Comparison of ENCODE assay signal across 10 mouse cellular contexts in the genomic region with DNA sequence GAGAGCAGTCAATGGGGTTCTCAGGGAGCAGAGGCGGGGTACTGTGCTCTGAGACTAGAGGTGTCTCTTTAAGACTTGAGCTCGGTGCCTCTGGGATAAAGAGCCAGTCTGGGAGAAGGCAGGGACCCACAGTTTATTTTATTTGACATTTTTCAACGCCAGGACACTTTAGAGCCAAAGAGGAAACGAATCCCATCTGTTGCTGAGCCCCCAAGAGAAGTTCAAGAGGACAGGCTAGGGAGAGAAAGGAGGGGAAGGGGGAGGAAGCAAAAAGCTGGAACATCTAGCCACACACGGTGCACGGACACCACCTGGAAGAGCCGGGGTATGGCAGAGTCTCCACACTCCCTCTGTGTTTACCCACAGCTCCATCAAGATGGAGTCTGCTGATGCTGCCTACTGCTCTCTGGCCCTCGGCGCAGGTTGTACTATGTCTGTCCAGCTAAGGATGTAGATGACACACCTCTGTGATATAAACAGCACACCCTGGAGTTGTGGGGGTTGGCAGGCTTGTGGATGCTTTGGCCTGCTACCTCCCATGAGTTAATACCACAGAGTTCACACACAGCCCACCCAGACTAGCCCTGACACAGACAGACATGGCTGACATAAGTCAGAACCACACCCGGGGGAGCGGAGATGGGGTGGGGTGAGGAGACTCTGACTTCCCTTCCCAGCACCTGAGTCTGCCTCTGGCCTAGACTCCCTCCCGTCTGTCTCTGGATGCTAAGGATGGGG.
A peak's percentile ranks its signal among the peaks of the same experiment; 100 is the strongest.
DNase-seq lines count a peak whose midpoint lies in the region; ATAC-seq and TF ChIP-seq lines count a peak whose summit lies in the region.
"Had no signal": no experiment of that assay in that cellular context is flagged by ENCODE, and none has a peak within 500 bp of the region (broad histone marks: within the 10 kb centered on the region; RNA-seq: fewer than 3 reads in every experiment).

No protein-coding gene starts in this region.

- peaks cover 4% of the 10 kb centered on the region for H3K9me3 ChIP-seq in forebrain, embryonic 10.5 days
- H3K9me3 ChIP-seq in forebrain, embryonic 11.5 days (ENCODE audit: control insufficient read depth, low read length) = no peaks in the 10 kb centered on the region
- H3K9me3 ChIP-seq in kidney, postnatal 0 days (replicated peaks; ENCODE audit: low read length) = no peaks in the 10 kb centered on the region
- 0 out of 2 replicates have a peak, but pooled peaks cover 4% of the 10 kb centered on the region for H3K9me3 ChIP-seq in embryonic facial prominence, embryonic 10.5 days
- no peaks in the 10 kb centered on the region for H3K9me3 ChIP-seq in heart, postnatal 0 days (replicated peaks; ENCODE audit: control insufficient read depth, low read length)
- H3K9me3 ChIP-seq: midbrain, embryonic 13.5 days had no signal

- WGBS in forebrain, embryonic 10.5 days = 79% methylated on average over 12 of the region's 12 CpGs
- WGBS in forebrain, embryonic 11.5 days = 80% methylated on average over 12 of the region's 12 CpGs
- 42% methylated on average over 12 of the region's 12 CpGs for WGBS in kidney, postnatal 0 days
- 60% methylated on average over 12 of the region's 12 CpGs for WGBS in embryonic facial prominence, embryonic 10.5 days
- 23% methylated on average over 12 of the region's 12 CpGs for WGBS in heart, postnatal 0 days

- H3K9ac ChIP-seq in forebrain, embryonic 11.5 days (ENCODE audit: low read length) = no peak overlapping the region
- H3K9ac ChIP-seq in kidney, postnatal 0 days (ENCODE audit: low read depth, low read length) = no peak overlapping the region
- no peak overlapping the region; the same call in 1 of the 2 replicates for H3K9ac ChIP-seq in heart, postnatal 0 days (replicated peaks; ENCODE audit: low read depth, low read length)
- H3K9ac ChIP-seq: midbrain, embryonic 13.5 days had no signal

- peak overlapping the region; percentile 20 for H3K27ac ChIP-seq in forebrain, embryonic 10.5 days
- H3K27ac ChIP-seq in forebrain, embryonic 11.5 days (ENCODE audit: low read depth, low read length) = no peak overlapping the region
- H3K27ac ChIP-seq in kidney, postnatal 0 days = peak overlapping the region; percentile 54
- peak overlapping the region; percentile 37 for H3K27ac ChIP-seq in embryonic facial prominence, embryonic 10.5 days (replicated peaks)
- peak overlapping the region; percentile 93 for H3K27ac ChIP-seq in heart, postnatal 0 days (ENCODE audit: low read depth)
- H3K27ac ChIP-seq: midbrain, embryonic 13.5 days had no signal

- H3K27me3 ChIP-seq in forebrain, embryonic 10.5 days (ENCODE audit: poor library complexity, severe bottlenecking) = no peaks in the 10 kb centered on the region
- H3K27me3 ChIP-seq in forebrain, embryonic 11.5 days (ENCODE audit: control insufficient read depth, insufficient read depth, low read length) = no peaks in the 10 kb centered on the region
- no peaks in the 10 kb centered on the region for H3K27me3 ChIP-seq in kidney, postnatal 0 days (ENCODE audit: insufficient read depth, low read length)
- H3K27me3 ChIP-seq in embryonic facial prominence, embryonic 10.5 days (replicated peaks; ENCODE audit: low read depth, poor library complexity, severe bottlenecking) = no peaks in the 10 kb centered on the region
- H3K27me3 ChIP-seq in heart, postnatal 0 days (ENCODE audit: control insufficient read depth, insufficient read depth, low read length) = no peaks in the 10 kb centered on the region
- H3K27me3 ChIP-seq: midbrain, embryonic 13.5 days had no signal

- no peak overlapping the region for H3K4me3 ChIP-seq in forebrain, embryonic 10.5 days
- no peak overlapping the region for H3K4me3 ChIP-seq in forebrain, embryonic 11.5 days (ENCODE audit: low read depth, low read length)
- H3K4me3 ChIP-seq in kidney, postnatal 0 days (replicated peaks; ENCODE audit: low read depth, low read length) = no peak overlapping the region
- H3K4me3 ChIP-seq in embryonic facial prominence, embryonic 10.5 days = 0 out of 2 replicates have a peak overlapping the region, but pooled peaks have one; percentile 14
- no peak overlapping the region for H3K4me3 ChIP-seq in heart, postnatal 0 days (ENCODE audit: low read depth, low read length)
- H3K4me3 ChIP-seq: midbrain, embryonic 13.5 days had no signal

- TF ChIP-seq EP300 in heart, postnatal 0 days (IDR thresholded peaks at IDR 0.05; ENCODE audit: low read depth) = no peak

- no peak for ATAC-seq in forebrain, embryonic 11.5 days (replicated peaks; ENCODE audit: low FRiP score)
- no peak for ATAC-seq in kidney, postnatal 0 days (replicated peaks; ENCODE audit: low FRiP score, low read depth)
- peak; percentile 69 for ATAC-seq in heart, postnatal 0 days (ENCODE audit: insufficient read depth, low read depth)
- ATAC-seq: midbrain, embryonic 13.5 days had no signal

- H3K36me3 ChIP-seq in forebrain, embryonic 10.5 days (replicated peaks) = peaks cover 24% of the 10 kb centered on the region
- no peaks in the 10 kb centered on the region for H3K36me3 ChIP-seq in forebrain, embryonic 11.5 days (ENCODE audit: control insufficient read depth, insufficient read depth, low read length)
- no peaks in the 10 kb centered on the region for H3K36me3 ChIP-seq in kidney, postnatal 0 days (ENCODE audit: insufficient read depth, low read length)
- H3K36me3 ChIP-seq in embryonic facial prominence, embryonic 10.5 days (replicated peaks) = peaks cover 26% of the 10 kb centered on the region
- H3K36me3 ChIP-seq in heart, postnatal 0 days (replicated peaks; ENCODE audit: control insufficient read depth, insufficient read depth, low read length) = peaks cover 8% of the 10 kb centered on the region; the same call in 1 of the 2 replicates
- H3K36me3 ChIP-seq: G1E had no signal

- TF ChIP-seq CTCF in kidney, postnatal 0 days (IDR thresholded peaks at IDR 0.05; ENCODE audit: low read depth) = no peak
- no peak for TF ChIP-seq CTCF in heart, postnatal 0 days (IDR thresholded peaks at IDR 0.05; ENCODE audit: low read depth)

- no peak overlapping the region for H3K4me2 ChIP-seq in forebrain, embryonic 11.5 days (ENCODE audit: low read depth, low read length, severe bottlenecking)
- no peak overlapping the region for H3K4me2 ChIP-seq in kidney, postnatal 0 days (ENCODE audit: low read length)
- peak overlapping the region; percentile 22 for H3K4me2 ChIP-seq in heart, postnatal 0 days (ENCODE audit: low read depth, low read length)
- H3K4me2 ChIP-seq: midbrain, embryonic 13.5 days had no signal

- no peak for DNase-seq in forebrain, embryonic 10.5 days (ENCODE audit: extremely low spot score, low spot score)
- no peak for DNase-seq in forebrain, embryonic 11.5 days (ENCODE audit: low spot score)
- peak; percentile 77 for DNase-seq in kidney, postnatal 0 days (ENCODE audit: low spot score)
- DNase-seq in kidney, postnatal 10 days = no peak
- DNase-seq in embryonic facial prominence, embryonic 10.5 days (ENCODE audit: low spot score) = no peak
- peak; percentile 49 for DNase-seq in heart, postnatal 0 days (ENCODE audit: low spot score)
- no peak for DNase-seq in cerebellum, postnatal 25 days
- DNase-seq in T-cell, adult 2 months (ENCODE audit: low spot score) = no peak

- H3K4me1 ChIP-seq in forebrain, embryonic 10.5 days = peaks cover 16% of the 10 kb centered on the region
- no peaks in the 10 kb centered on the region; the same call in 1 of the 2 replicates for H3K4me1 ChIP-seq in forebrain, embryonic 11.5 days (replicated peaks; ENCODE audit: control insufficient read depth, insufficient read depth, low read length)
- no peaks in the 10 kb centered on the region; the same call in 1 of the 2 replicates for H3K4me1 ChIP-seq in kidney, postnatal 0 days (replicated peaks; ENCODE audit: insufficient read depth, low read length)
- H3K4me1 ChIP-seq in embryonic facial prominence, embryonic 10.5 days = peaks cover 22% of the 10 kb centered on the region
- peaks cover 15% of the 10 kb centered on the region for H3K4me1 ChIP-seq in heart, postnatal 0 days (ENCODE audit: control insufficient read depth, insufficient read depth)

Comparison
In these comparisons a context has a peak if more than half of its experiments do, and no peak if none do; other contexts are left out.
1. DNase-seq: peak in kidney, postnatal 0 days (single experiment) and heart, postnatal 0 days (single experiment); none in forebrain, embryonic 10.5 days (single experiment), forebrain, embryonic 11.5 days (single experiment), kidney, postnatal 10 days (single experiment), embryonic facial prominence, embryonic 10.5 days (single experiment), cerebellum, postnatal 25 days (0 of 2) and T-cell, adult 2 months (single experiment).